Mouse (Mus musculus) spleen, adult 2 months (tissue): ENCODE data around the gene Sebox. TPM values are rescaled to one million over a fixed set of nuclear protein-coding genes. Genes with fewer than 3 reads are reported as not detected.

Experiments
- DNase-seq, 2 experiments: peaks; one replicate each; pipeline versions ENCODE4 v3.0.0 to v3.0.0-alpha.2; 2012 to 2021; ENCODE audit warnings: low spot score in 2 of 2, low read depth in 1 of 2
- H3K27ac ChIP-seq: fragments of 200-500 bp; 2 replicates; pipeline ENCODE4 v1.5.1; 2012; ENCODE audit warnings: low read length, inconsistent platforms; ENCODE audit not compliant: insufficient read depth
- H3K27me3 ChIP-seq: fragments of 200-500 bp; 2 replicates; pipeline ENCODE4 v1.6.1; 2012; ENCODE audit warnings: mild to moderate bottlenecking, moderate library complexity, low read length, inconsistent platforms; ENCODE audit not compliant: control insufficient read depth, insufficient read depth
- H3K36me3 ChIP-seq: fragments of 200-500 bp; 2 replicates; pipeline ENCODE4 v1.6.1; 2012; ENCODE audit warnings: mild to moderate bottlenecking, low read length, inconsistent platforms; ENCODE audit not compliant: control insufficient read depth, insufficient read depth
- H3K4me1 ChIP-seq: fragments of 200-500 bp; 2 replicates; pipeline ENCODE4 v1.6.1; 2011; ENCODE audit warnings: inconsistent platforms; ENCODE audit not compliant: control insufficient read depth, insufficient read depth, insufficient read length
- H3K4me3 ChIP-seq: fragments of 200-500 bp; 2 replicates; pipeline ENCODE4 v1.5.1; 2011; ENCODE audit warnings: mild to moderate bottlenecking, inconsistent platforms; ENCODE audit not compliant: insufficient read depth, insufficient read length; ENCODE audit errors: extremely low read depth
- CTCF ChIP-seq: fragments of 200-500 bp; IDR thresholded peaks from 2 replicates; pipeline ENCODE4 v1.5.1; 2011; ENCODE audit warnings: mild to moderate bottlenecking, inconsistent platforms; ENCODE audit not compliant: insufficient read depth, insufficient read length, insufficient replicate concordance; ENCODE audit errors: extremely low read depth
- POLR2A ChIP-seq: fragments of 200-500 bp; IDR thresholded peaks from 2 replicates; pipeline ENCODE4 v1.6.1; 2011; ENCODE audit warnings: low read depth, low read length, inconsistent platforms
- WGBS: fragments of 180-500 bp; shearing (Covaris S2); methylation state at CpG from one replicate; pipeline ENCODE4 v1.1.7; 2018; 5-methylcytosine and 5-hydroxymethylcytosine counted together
- polyA plus RNA-seq: library from polyadenylated mRNA; depleted of rRNA; stranded (reverse); fragments of >200 nt; gene quantifications from 2 replicates; pipeline ENCODE4 v1.2.3, GENCODE M21; 2012

Gene Sebox
- polyA plus RNA-seq, 1 experiment, result not detected

DNA sequence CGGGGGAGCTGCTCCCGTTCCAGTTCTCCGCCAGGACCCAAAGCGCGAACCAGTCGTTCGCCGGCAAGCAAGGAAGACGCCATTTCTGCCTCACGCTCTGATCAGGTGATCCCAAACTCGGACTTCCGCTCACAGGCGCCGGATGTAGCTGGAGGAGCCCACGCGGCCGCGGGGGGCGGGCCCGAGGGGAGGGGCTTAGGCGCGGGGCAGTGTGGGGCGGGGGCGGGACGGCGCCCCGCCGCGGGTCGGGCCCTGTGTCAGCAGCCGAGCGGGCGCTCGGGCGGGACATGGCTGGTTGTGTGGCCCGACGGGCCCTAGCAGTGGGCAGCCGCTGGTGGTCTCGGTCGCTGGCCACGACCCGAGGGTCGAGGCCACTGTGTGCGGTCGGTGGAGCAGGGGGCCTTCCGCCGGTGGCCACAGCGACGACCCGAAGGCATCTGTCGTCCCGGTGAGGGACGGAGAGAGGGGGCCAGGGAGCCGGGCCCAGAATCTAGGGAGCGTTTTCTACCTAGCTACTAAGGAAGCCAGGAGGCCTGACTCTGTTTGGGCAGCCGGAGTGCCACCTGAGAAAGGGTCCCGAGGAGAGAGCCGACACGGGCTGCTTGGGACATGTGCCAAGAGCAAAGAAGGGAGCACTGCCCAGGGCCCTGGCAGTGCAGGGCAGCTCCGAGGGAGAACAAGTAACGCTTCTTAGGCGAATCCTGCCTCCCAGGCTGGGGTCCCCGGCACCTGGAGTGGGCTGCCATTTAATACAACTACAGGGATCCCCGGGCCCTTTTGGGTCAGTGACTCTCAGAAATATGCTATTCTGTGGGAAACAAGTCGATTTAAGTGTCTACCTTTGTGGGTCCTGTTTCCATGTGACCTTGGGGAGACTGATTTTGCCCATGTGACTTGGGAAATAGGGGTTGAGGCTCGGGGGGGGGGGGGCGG is 9.0 kb downstream of the Sebox start, which contains the start of the genes Tmem199 and Poldip2:
TSS of gene Tmem199 (minus strand) at position 148 of the 933 bp plus-strand sequence.
TSS of gene Poldip2 (plus strand) at position 169 of the 933 bp plus-strand sequence.
- Histone ChIP-seq H3K4me3 (peak within 1 kb of the TSS; percentile 100), H3K27ac (peak within 1 kb of the TSS; percentile 91), H3K27me3 (no peaks in the 10 kb centered on the region), H3K4me1 (no peaks in the 10 kb centered on the region; the same call in 1 of the 2 replicates), H3K36me3 (peaks cover 16% of the 10 kb centered on the region)
- TF ChIP-seq CTCF (no peak), POLR2A (peak; percentile 82)
- WGBS, result under 1% methylated on average over 66 of the region's 67 CpGs
- DNase-seq, result peak; percentile 85 to 87

DNA sequence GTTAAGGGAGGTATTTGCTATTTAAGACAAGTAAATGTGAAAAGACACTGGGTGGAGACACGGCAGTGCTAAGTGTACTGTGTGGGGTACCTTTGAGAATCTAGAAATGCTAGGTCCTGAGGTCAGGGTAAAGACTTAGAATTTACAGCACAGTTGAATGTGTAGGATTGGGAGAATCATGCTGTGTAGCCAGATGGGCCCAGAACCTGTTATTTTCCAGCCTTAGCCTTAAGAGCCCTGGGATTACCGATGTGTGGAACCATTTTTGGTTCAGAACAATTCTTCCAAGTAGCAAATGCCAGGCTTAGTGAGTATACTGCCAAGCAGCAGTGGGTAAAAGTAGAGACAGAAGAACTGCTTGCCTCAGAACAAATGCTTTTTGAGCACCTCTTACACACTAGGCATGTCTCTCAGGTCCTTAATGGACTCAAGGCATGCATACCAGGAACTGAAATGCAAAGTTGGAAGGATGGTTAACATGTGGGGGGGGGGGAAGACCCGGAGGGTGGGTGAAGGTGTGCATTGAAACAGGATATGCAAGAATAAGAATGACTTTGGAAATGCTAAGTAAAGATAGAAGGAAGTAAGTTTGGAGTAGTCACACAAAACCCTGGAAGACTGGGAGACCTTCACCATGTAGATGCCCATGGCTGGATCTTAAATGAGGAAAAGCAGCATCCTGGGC is 10.0 kb downstream of the Sebox start:
- Histone ChIP-seq H3K4me1 (no peaks in the 10 kb centered on the region; the same call in 1 of the 2 replicates), H3K4me3 (no peak overlapping the region), H3K27me3 (no peaks in the 10 kb centered on the region), H3K36me3 (peaks cover 12% of the 10 kb centered on the region), H3K27ac (no peak overlapping the region)
- TF ChIP-seq POLR2A (no peak), CTCF (no peak)
- WGBS, result 81% methylated on average over 3 of the region's 3 CpGs
- no peak for DNase-seq

DNA sequence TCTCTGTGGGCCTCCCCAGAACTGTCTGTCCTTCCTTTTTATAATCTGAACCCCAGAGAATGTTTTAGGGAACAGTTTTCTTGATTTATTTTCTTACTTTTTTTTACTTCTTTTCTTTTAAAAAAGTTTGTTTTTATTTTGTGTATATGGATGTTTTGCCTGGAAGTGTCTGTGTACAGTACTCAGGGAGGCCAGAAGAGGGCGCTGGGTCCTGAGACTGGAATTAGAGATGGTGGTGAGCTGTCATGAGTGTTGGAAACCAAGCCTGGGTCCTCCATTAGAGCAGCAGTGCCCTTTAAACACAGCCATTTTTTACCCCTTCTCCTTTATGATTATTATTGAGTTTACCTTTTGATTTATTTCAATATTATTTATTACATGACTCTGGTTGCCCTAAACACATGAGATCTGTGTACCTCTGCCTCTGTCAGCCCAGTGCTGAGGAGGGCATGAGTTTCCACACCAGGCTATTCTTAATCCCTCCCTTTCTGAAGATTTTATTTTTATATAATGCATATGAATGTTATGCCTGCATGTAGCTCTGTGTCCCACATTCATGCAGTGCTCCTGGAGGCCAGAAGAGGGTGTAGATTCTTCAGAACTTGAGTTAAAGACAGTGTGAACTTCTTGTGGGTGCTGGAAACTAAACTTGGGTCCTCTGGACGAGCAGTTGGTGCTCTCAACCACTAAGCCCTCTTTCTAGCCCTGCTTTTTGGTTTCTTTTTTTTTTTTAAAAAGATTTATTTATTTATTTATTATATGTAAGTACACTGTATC is 12.5 kb downstream of the Sebox start:
- DNase-seq, result no peak
- Histone ChIP-seq H3K27ac (no peak overlapping the region), H3K27me3 (no peaks in the 10 kb centered on the region), H3K36me3 (peaks cover 14% of the 10 kb centered on the region), H3K4me1 (no peaks in the 10 kb centered on the region; the same call in 1 of the 2 replicates), H3K4me3 (no peak overlapping the region)
- TF ChIP-seq CTCF (no peak), POLR2A (no peak)
- WGBS, result 76% methylated on average over 2 of the region's 2 CpGs

DNA sequence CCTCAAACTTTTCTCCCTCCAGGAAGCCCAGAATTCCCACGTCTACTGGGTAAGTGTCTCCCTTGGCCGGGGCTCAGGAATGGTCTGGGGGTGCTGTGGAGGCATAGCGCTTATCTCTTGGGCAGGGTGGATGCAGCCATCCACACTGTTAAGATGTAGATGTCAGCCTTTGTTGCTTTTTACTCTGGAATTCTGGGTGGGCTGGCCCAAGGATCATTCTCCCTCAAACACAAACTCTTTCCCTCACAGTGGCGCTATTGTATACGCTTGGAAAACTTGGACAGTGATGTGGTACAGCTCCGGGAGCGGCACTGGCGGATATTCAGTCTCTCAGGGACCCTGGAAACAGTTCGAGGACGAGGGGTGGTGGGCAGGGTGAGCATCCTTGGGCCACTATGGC is 15.7 kb downstream of the Sebox start:
- Histone ChIP-seq H3K4me3 (no peak overlapping the region), H3K27ac (no peak overlapping the region), H3K27me3 (no peaks in the 10 kb centered on the region), H3K36me3 (peaks cover 33% of the 10 kb centered on the region), H3K4me1 (no peaks in the 10 kb centered on the region)
- no peak for DNase-seq
- WGBS, result 94% methylated on average over 10 of the region's 10 CpGs
- TF ChIP-seq POLR2A (no peak), CTCF (no peak)

DNA sequence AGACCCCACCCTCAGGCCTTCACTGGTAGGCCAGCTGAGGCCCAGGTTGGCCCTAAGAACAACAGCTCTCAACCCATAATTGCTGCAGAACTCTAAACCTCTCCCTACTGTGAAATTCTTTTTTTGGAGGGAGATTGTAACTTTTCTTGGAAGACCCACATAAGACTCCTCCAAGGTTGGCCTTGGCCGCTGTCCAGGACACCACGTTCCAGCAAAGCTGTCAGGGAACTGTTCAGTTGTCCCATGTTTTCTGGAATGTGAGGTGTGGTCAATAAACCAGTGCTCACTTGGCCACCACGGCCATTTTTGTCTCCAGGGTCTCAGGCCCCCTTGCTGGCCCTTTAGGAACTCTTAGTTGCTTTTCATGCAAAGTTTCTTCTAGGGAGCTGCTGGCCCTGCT is 18.6 kb downstream of the Sebox start:
- no peaks in the 10 kb centered on the region for H3K27me3 ChIP-seq
- TF ChIP-seq POLR2A (no peak), CTCF (no peak)
- WGBS, result 86% methylated on average over 3 of the region's 3 CpGs
- peaks cover 38% of the 10 kb centered on the region for H3K36me3 ChIP-seq
- no peak for DNase-seq
- no peak overlapping the region for H3K4me3 ChIP-seq
- H3K27ac ChIP-seq, result no peak overlapping the region
- no peaks in the 10 kb centered on the region for H3K4me1 ChIP-seq

DNA sequence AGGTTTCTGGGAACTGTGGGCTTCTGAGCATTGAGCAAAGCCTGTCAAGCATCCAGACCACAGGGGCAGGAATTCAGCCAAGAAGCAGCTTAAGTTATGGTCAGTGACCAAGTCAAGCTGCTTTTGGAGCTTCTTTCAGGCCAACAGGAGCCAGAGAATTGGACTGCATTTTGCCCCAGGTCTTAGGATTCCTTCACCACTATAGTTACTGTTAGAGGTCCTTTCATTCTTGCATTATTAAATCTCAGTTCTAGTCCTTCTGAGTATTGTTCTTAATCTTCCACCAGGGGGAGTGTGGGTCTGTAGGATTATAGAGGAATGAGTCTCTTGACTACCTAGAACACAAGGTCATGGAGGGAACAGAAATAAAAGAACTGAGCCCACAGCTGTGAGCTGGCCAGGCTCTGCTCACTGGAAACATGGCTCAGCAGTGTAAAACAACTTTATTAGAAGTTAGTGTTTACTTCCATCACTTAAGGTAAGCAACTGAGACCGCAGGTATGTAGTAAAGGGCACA is 19.3 kb downstream of the Sebox start:
- no peaks in the 10 kb centered on the region for H3K27me3 ChIP-seq
- no peak for DNase-seq
- H3K4me1 ChIP-seq, result no peaks in the 10 kb centered on the region
- 97% methylated on average over 1 of the region's 1 CpGs for WGBS
- no peak overlapping the region for H3K4me3 ChIP-seq
- no peak overlapping the region for H3K27ac ChIP-seq
- H3K36me3 ChIP-seq, result peaks cover 40% of the 10 kb centered on the region
- no peak for TF ChIP-seq POLR2A
- no peak for TF ChIP-seq CTCF
